Mouse (Mus musculus) inflammation-experienced regulatory T-cells, adult 16 weeks (primary cell): ENCODE results near the gene Bbs12. TPM values are rescaled to one million over a fixed set of nuclear protein-coding genes. Genes with fewer than 3 reads are reported as not detected.

Experiments used
- polyA plus RNA-seq: library from polyadenylated mRNA; unstranded; fragments of 100-300 nt; shearing (Covaris generic); gene quantifications from one replicate; pipeline ENCODE4 v1.2.1, GENCODE M21; 2017

The Bbs12 gene
- polyA plus RNA-seq: 7.5 TPM

GRCm38 (mm10) chr3:37312370-37312941 lies at the start of gene Bbs12, which contains the start of gene Cetn4:
TSS of gene Bbs12 (plus strand) at chr3:37312554.
TSS of gene Cetn4 (minus strand) at chr3:37312708.

GRCm38 (mm10) chr3:37348221-37349165 lies 36.1 kb downstream of the Bbs12 start, which contains the start of gene Fgf2:
TSS of gene Fgf2 (plus strand) at chr3:37348346.

Other genes with a start within 250 kb of the Bbs12 start
- gene Adad1, start 249.0 kb upstream of the Bbs12 start, polyA plus RNA-seq: not detected
- 0.87 TPM for gene Il2, start 186.6 kb upstream of the Bbs12 start, polyA plus RNA-seq
- 11.6 TPM for gene Il21, start 79.9 kb upstream of the Bbs12 start, polyA plus RNA-seq
- gene Cetn4, start 154 bp downstream of the Bbs12 start, polyA plus RNA-seq: 1.5 TPM
- 5.6 TPM for gene Fgf2, start 35.8 kb downstream of the Bbs12 start, polyA plus RNA-seq
- gene Spata5, start 107.3 kb downstream of the Bbs12 start, polyA plus RNA-seq: 52.8 TPM
- 22.6 TPM for gene Nudt6, start 107.7 kb downstream of the Bbs12 start, polyA plus RNA-seq